Mouse (Mus musculus) liver, embryonic 14.5 days (tissue): Measurements from ENCODE around the gene Kdm4a.

ENCODE experiments used
- CTCF ChIP-seq: IDR thresholded peaks from 2 replicates; pipeline ENCODE4 v1.5.1; 2016; ENCODE audit warnings: antibody characterized with exemption, low read depth, control low read depth
- EP300 ChIP-seq: IDR thresholded peaks from 2 replicates; pipeline ENCODE4 v1.6.1; 2016; ENCODE audit warnings: antibody characterized with exemption, low read depth

DNA sequence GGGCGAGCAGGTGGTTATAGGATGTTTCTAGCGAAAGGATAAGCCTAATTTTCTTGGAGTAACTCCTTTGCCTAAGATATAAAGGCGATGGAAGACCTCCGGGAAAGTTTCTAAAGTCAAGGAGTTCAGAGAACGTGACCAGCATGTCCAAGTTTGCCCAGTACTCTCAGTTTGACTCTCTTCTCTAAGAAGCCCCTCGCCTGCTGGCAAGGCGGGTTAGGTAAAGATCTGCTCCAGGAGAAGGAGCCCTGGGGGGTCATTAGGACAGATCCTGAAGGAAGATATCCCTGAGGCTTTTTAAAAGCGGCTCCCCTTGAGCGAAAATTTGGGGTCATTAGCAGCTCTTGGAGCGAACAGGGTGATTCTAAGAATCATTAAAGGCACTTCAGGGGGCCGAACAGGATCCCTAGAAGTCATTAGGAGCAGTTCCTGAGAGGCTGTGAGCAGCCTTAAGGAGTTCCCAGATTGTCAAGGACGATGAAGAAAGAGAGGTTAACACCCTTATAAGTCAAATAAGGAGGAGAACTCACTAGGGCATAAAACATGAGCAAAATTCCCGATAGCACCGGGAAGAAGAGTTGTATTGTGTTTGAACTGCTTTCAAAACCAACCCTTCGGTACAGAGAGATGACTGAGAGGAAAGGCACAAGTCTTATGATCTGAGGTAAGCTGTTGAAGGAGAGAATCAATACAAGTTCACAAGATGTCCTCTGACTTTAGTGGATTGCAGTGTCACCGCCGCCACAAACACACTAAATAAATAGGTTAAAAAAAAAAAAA lies 648 bp upstream of the Kdm4a start:
- TF ChIP-seq EP300: no peak
- TF ChIP-seq CTCF: no peak
